Mouse (Mus musculus): Measurements from ENCODE around the gene Slc25a43.

DNA sequence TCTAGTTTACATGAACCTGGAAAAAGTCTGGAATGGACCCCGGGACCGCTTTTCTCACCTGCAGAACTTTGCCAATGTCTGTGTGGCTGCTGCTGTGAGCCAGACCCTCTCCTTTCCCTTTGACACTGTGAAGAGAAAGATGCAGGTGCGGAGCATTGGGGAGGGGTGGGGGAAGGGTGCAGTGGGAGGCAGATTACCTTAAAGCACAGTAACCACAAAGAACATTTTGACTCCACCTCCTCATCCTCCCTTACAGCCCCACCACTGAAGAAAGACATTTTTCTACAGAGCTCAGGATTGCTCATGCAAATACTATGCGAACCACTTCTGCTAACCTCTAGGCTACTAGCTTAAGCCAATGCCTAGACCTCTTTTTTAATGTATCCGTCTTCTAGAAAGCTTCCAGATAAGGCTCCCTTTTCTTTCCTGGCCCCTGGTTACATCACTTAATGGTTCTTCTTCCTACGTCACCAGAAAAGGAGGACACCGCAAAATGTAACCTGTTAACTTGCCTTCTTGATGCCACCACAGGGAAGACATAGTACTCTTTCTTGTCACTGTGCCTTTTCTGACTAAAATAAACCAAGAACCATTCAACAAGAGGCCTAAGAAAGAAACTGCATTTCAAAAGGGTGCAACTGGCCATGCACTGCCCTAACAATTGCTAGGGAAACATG, 14.5 kb downstream of the Slc25a43 start:
- no peak for TF ChIP-seq CTCF (IDR thresholded peaks at IDR 0.05; ENCODE audit: low read depth)
- no peak for TF ChIP-seq EP300 (IDR thresholded peaks at IDR 0.05; ENCODE audit: low read depth)
